Mouse (Mus musculus): ENCODE data around the gene Dtx4. TPM values are rescaled to one million over a fixed set of nuclear protein-coding genes. Genes with fewer than 3 reads are reported as not detected.

Dtx4 gene
- polyA plus RNA-seq, 1 experiment from 2014 or later: 16.5 TPM

GRCm38 (mm10) chr19:12488205-12488966 lies 12.9 kb downstream of the Dtx4 start:
- peaks cover 52% of the 10 kb centered on the region for H3K4me1 ChIP-seq (replicated peaks; ENCODE audit: control insufficient read depth, insufficient read depth, low read length)
- peak; percentile 67 for ATAC-seq (ENCODE audit: low read depth)
- WGBS: 28% methylated on average over 9 of the region's 9 CpGs
- H3K27me3 ChIP-seq (ENCODE audit: control insufficient read depth, insufficient read depth, low read depth, low read length): no peaks in the 10 kb centered on the region
- peaks cover 28% of the 10 kb centered on the region for H3K36me3 ChIP-seq (ENCODE audit: control insufficient read depth, insufficient read depth, low read length)
- 0 out of 2 replicates have a peak overlapping the region, but pooled peaks have one; percentile 1 for H3K4me2 ChIP-seq (ENCODE audit: low read depth, low read length)
- H3K9me3 ChIP-seq (ENCODE audit: control insufficient read depth, low read length): no peaks in the 10 kb centered on the region
- 0 out of 2 replicates have a peak overlapping the region, but pooled peaks have one; percentile 21 for H3K9ac ChIP-seq (ENCODE audit: low read length)
- peak overlapping the region; percentile 83 for H3K27ac ChIP-seq (ENCODE audit: low read length)
- no peak overlapping the region for H3K4me3 ChIP-seq (ENCODE audit: low read length)

GRCm38 (mm10) chr19:12487511-12488204 lies 13.6 kb downstream of the Dtx4 start:
- H3K4me2 ChIP-seq (ENCODE audit: low read depth, low read length): no peak overlapping the region
- H3K4me1 ChIP-seq (replicated peaks; ENCODE audit: control insufficient read depth, insufficient read depth, low read length): peaks cover 52% of the 10 kb centered on the region
- no peaks in the 10 kb centered on the region for H3K9me3 ChIP-seq (ENCODE audit: control insufficient read depth, low read length)
- H3K36me3 ChIP-seq (ENCODE audit: control insufficient read depth, insufficient read depth, low read length): peaks cover 28% of the 10 kb centered on the region
- no peak; the same call in none of the 2 replicates for ATAC-seq (ENCODE audit: low read depth)
- H3K27ac ChIP-seq (ENCODE audit: low read length): peak overlapping the region; percentile 83
- no peak overlapping the region for H3K4me3 ChIP-seq (ENCODE audit: low read length)
- no peaks in the 10 kb centered on the region for H3K27me3 ChIP-seq (ENCODE audit: control insufficient read depth, insufficient read depth, low read depth, low read length)
- 70% methylated on average over 12 of the region's 12 CpGs for WGBS
- H3K9ac ChIP-seq (ENCODE audit: low read length): no peak overlapping the region

- peak overlapping the region; percentile 83 for H3K27ac ChIP-seq (ENCODE audit: low read length)
- no peak overlapping the region for H3K9ac ChIP-seq (ENCODE audit: low read length)
- H3K36me3 ChIP-seq (ENCODE audit: control insufficient read depth, insufficient read depth, low read length): peaks cover 30% of the 10 kb centered on the region
- ATAC-seq (ENCODE audit: low read depth): peak; percentile 82
- H3K4me2 ChIP-seq (ENCODE audit: low read depth, low read length): no peak overlapping the region
- peaks cover 52% of the 10 kb centered on the region for H3K4me1 ChIP-seq (replicated peaks; ENCODE audit: control insufficient read depth, insufficient read depth, low read length)
- no peak overlapping the region for H3K4me3 ChIP-seq (ENCODE audit: low read length)
- 45% methylated on average over 6 of the region's 6 CpGs for WGBS
- no peaks in the 10 kb centered on the region for H3K9me3 ChIP-seq (ENCODE audit: control insufficient read depth, low read length)
- H3K27me3 ChIP-seq (ENCODE audit: control insufficient read depth, insufficient read depth, low read depth, low read length): no peaks in the 10 kb centered on the region
Observed at GRCm38 (mm10) chr19:12486875-12487274, 14.4 kb downstream of the Dtx4 start.

- WGBS: 59% methylated on average over 3 of the region's 3 CpGs
- H3K27me3 ChIP-seq (ENCODE audit: control insufficient read depth, insufficient read depth, low read depth, low read length): no peaks in the 10 kb centered on the region
- H3K4me1 ChIP-seq (replicated peaks; ENCODE audit: control insufficient read depth, insufficient read depth, low read length): peaks cover 52% of the 10 kb centered on the region
- ATAC-seq (ENCODE audit: low read depth): no peak
- no peak overlapping the region for H3K4me3 ChIP-seq (ENCODE audit: low read length)
- H3K27ac ChIP-seq (ENCODE audit: low read length): peak overlapping the region; percentile 28; the same call in 1 of the 2 replicates
- no peak overlapping the region for H3K9ac ChIP-seq (ENCODE audit: low read length)
- no peak overlapping the region for H3K4me2 ChIP-seq (ENCODE audit: low read depth, low read length)
- peaks cover 29% of the 10 kb centered on the region for H3K36me3 ChIP-seq (ENCODE audit: control insufficient read depth, insufficient read depth, low read length)
- H3K9me3 ChIP-seq (ENCODE audit: control insufficient read depth, low read length): no peaks in the 10 kb centered on the region
Observed at GRCm38 (mm10) chr19:12485631-12486030, 15.6 kb downstream of the Dtx4 start.

GRCm38 (mm10) chr19:12485223-12485622 lies 16.0 kb downstream of the Dtx4 start:
- Histone ChIP-seq H3K9me3 (ENCODE audit: control insufficient read depth, low read length) (no peaks in the 10 kb centered on the region), H3K27me3 (ENCODE audit: control insufficient read depth, insufficient read depth, low read depth, low read length) (no peaks in the 10 kb centered on the region), H3K4me2 (ENCODE audit: low read depth, low read length) (no peak overlapping the region), H3K4me1 (replicated peaks; ENCODE audit: control insufficient read depth, insufficient read depth, low read length) (peaks cover 52% of the 10 kb centered on the region), H3K9ac (ENCODE audit: low read length) (no peak overlapping the region), H3K27ac (ENCODE audit: low read length) (peak overlapping the region; percentile 41; the same call in 1 of the 2 replicates), H3K36me3 (ENCODE audit: control insufficient read depth, insufficient read depth, low read length) (peaks cover 25% of the 10 kb centered on the region), H3K4me3 (ENCODE audit: low read length) (no peak overlapping the region)
- WGBS: 62% methylated on average over 13 of the region's 13 CpGs
- no peak for ATAC-seq (ENCODE audit: low read depth)

- peaks cover 45% of the 10 kb centered on the region for H3K4me1 ChIP-seq (replicated peaks; ENCODE audit: control insufficient read depth, insufficient read depth, low read length)
- no peak overlapping the region for H3K9ac ChIP-seq (ENCODE audit: low read length)
- WGBS: 57% methylated on average over 4 of the region's 4 CpGs
- no peak overlapping the region for H3K4me3 ChIP-seq (ENCODE audit: low read length)
- H3K27me3 ChIP-seq (ENCODE audit: control insufficient read depth, insufficient read depth, low read depth, low read length): no peaks in the 10 kb centered on the region
- H3K9me3 ChIP-seq (ENCODE audit: control insufficient read depth, low read length): no peaks in the 10 kb centered on the region
- peaks cover 23% of the 10 kb centered on the region for H3K36me3 ChIP-seq (ENCODE audit: control insufficient read depth, insufficient read depth, low read length)
- ATAC-seq (ENCODE audit: low read depth): no peak
- peak overlapping the region; percentile 41 for H3K27ac ChIP-seq (ENCODE audit: low read length)
- H3K4me2 ChIP-seq (ENCODE audit: low read depth, low read length): no peak overlapping the region
Observed at GRCm38 (mm10) chr19:12484210-12484609, 17.0 kb downstream of the Dtx4 start.

GRCm38 (mm10) chr19:12483782-12484181 lies 17.5 kb downstream of the Dtx4 start:
- H3K9ac ChIP-seq (ENCODE audit: low read length): no peak overlapping the region
- H3K4me3 ChIP-seq (ENCODE audit: low read length): no peak overlapping the region
- H3K4me2 ChIP-seq (ENCODE audit: low read depth, low read length): no peak overlapping the region
- H3K9me3 ChIP-seq (ENCODE audit: control insufficient read depth, low read length): no peaks in the 10 kb centered on the region
- peak; percentile 23; the same call in 1 of the 2 replicates for ATAC-seq (ENCODE audit: low read depth)
- peak overlapping the region; percentile 41 for H3K27ac ChIP-seq (ENCODE audit: low read length)
- no peaks in the 10 kb centered on the region for H3K27me3 ChIP-seq (ENCODE audit: control insufficient read depth, insufficient read depth, low read depth, low read length)
- H3K36me3 ChIP-seq (ENCODE audit: control insufficient read depth, insufficient read depth, low read length): peaks cover 23% of the 10 kb centered on the region
- H3K4me1 ChIP-seq (replicated peaks; ENCODE audit: control insufficient read depth, insufficient read depth, low read length): peaks cover 42% of the 10 kb centered on the region
- 31% methylated on average over 4 of the region's 4 CpGs for WGBS

- H3K36me3 ChIP-seq (ENCODE audit: control insufficient read depth, insufficient read depth, low read length): peaks cover 24% of the 10 kb centered on the region
- H3K9ac ChIP-seq (ENCODE audit: low read length): no peak overlapping the region
- H3K4me1 ChIP-seq (replicated peaks; ENCODE audit: control insufficient read depth, insufficient read depth, low read length): peaks cover 27% of the 10 kb centered on the region
- H3K9me3 ChIP-seq (ENCODE audit: control insufficient read depth, low read length): no peaks in the 10 kb centered on the region
- ATAC-seq (ENCODE audit: low read depth): no peak
- H3K4me3 ChIP-seq (ENCODE audit: low read length): no peak overlapping the region
- H3K27me3 ChIP-seq (ENCODE audit: control insufficient read depth, insufficient read depth, low read depth, low read length): no peaks in the 10 kb centered on the region
- no peak overlapping the region for H3K4me2 ChIP-seq (ENCODE audit: low read depth, low read length)
- WGBS: 82% methylated on average over 6 of the region's 6 CpGs
- no peak overlapping the region for H3K27ac ChIP-seq (ENCODE audit: low read length)
Observed at GRCm38 (mm10) chr19:12478369-12478768, 22.9 kb downstream of the Dtx4 start.

GRCm38 (mm10) chr19:12476721-12477270 lies 24.5 kb downstream of the Dtx4 start:
- Histone ChIP-seq H3K27ac (ENCODE audit: low read length) (peak overlapping the region; percentile 25; the same call in 1 of the 2 replicates), H3K4me2 (ENCODE audit: low read depth, low read length) (no peak overlapping the region), H3K36me3 (ENCODE audit: control insufficient read depth, insufficient read depth, low read length) (peaks cover 18% of the 10 kb centered on the region), H3K27me3 (ENCODE audit: control insufficient read depth, insufficient read depth, low read depth, low read length) (no peaks in the 10 kb centered on the region), H3K4me1 (replicated peaks; ENCODE audit: control insufficient read depth, insufficient read depth, low read length) (peaks cover 43% of the 10 kb centered on the region), H3K9ac (ENCODE audit: low read length) (no peak overlapping the region), H3K4me3 (ENCODE audit: low read length) (no peak overlapping the region), H3K9me3 (ENCODE audit: control insufficient read depth, low read length) (no peaks in the 10 kb centered on the region)
- WGBS: 21% methylated on average over 5 of the region's 5 CpGs
- no peak for ATAC-seq (ENCODE audit: low read depth)
